ENCODE assay signal across 8 mouse cellular contexts in genomic region chr3:101109558-101110021, GRCm38 (mm10). TPM values are rescaled to one million over a fixed set of nuclear protein-coding genes. Genes with fewer than 3 reads are reported as not detected.
DNase-seq lines count a peak whose midpoint lies in the region; ATAC-seq and TF ChIP-seq lines count a peak whose summit lies in the region.

No protein-coding gene starts in this region.

- peak; percentile 56 to 78 for DNase-seq in adrenal gland, adult (ENCODE audit: inconsistent age in 2 of 2, low spot score in 1 of 2)
- no peak for DNase-seq in adrenal gland, adult 8-10 months
- DNase-seq in ES-E14 (ENCODE audit: low read depth, low spot score) (no peak), liver (peak; percentile 14)
- DNase-seq in yolk sac, embryonic 10.5 days (ENCODE audit: low spot score): peak; percentile 47

- H3K36me3 ChIP-seq in ES-E14 (ENCODE audit: control insufficient read depth, insufficient read depth, low read length, poor library complexity, severe bottlenecking): peaks cover 3% of the 10 kb centered on the region; the same call in 1 of the 2 replicates
- H3K36me3 ChIP-seq in hindbrain, embryonic 15.5 days: no peaks in the 10 kb centered on the region
- no peaks in the 10 kb centered on the region for H3K36me3 ChIP-seq in myocyte (ENCODE audit: control insufficient read depth, insufficient read depth)

- TF ChIP-seq POLR2A in embryonic fibroblast, embryonic 13.5 days (IDR thresholded peaks at IDR 0.05; ENCODE audit: low read depth, low read length): no peak
- no peak for TF ChIP-seq POLR2A in myocyte (IDR thresholded peaks at IDR 0.05; ENCODE audit: insufficient read length, low read depth)

- H3K9me3 ChIP-seq in ES-E14 (ENCODE audit: control insufficient read depth, insufficient read depth, low read depth, low read length): no peaks in the 10 kb centered on the region
- no peaks in the 10 kb centered on the region for H3K9me3 ChIP-seq in hindbrain, embryonic 15.5 days

- peak; percentile 51 for ATAC-seq in hindbrain, embryonic 15.5 days (ENCODE audit: low FRiP score, low read depth)

- peaks cover 22% of the 10 kb centered on the region for H3K79me2 ChIP-seq in myocyte (ENCODE audit: control insufficient read depth, insufficient read depth)

- H3K4me3 ChIP-seq in ES-E14 (ENCODE audit: insufficient read depth in 1 of 2, low read depth in 1 of 2, low read length in 2 of 2, poor library complexity in 1 of 2, severe bottlenecking in 1 of 2) (peak overlapping the region; percentile 77 to 97), myocyte (peak overlapping the region; percentile 32)
- H3K4me3 ChIP-seq in embryonic fibroblast, embryonic 13.5 days (ENCODE audit: insufficient read depth, low read length): peak overlapping the region; percentile 51
- H3K4me3 ChIP-seq in hindbrain, embryonic 15.5 days: peak overlapping the region; percentile 59

- no peaks in the 10 kb centered on the region for H3K27me3 ChIP-seq in hindbrain, embryonic 15.5 days
- no peaks in the 10 kb centered on the region for H3K27me3 ChIP-seq in myocyte (ENCODE audit: control insufficient read depth, insufficient read depth, insufficient read length)

- peaks cover 14 to 37% of the 10 kb centered on the region in 2 experiments for H3K4me1 ChIP-seq in ES-E14 (ENCODE audit: control insufficient read depth in 2 of 2, insufficient read depth in 2 of 2, low read length in 2 of 2, poor library complexity in 1 of 2)
- H3K4me1 ChIP-seq in embryonic fibroblast, embryonic 13.5 days (ENCODE audit: control insufficient read depth, insufficient read depth, low read length): peaks cover 14% of the 10 kb centered on the region
- peaks cover 45% of the 10 kb centered on the region for H3K4me1 ChIP-seq in hindbrain, embryonic 15.5 days (replicated peaks)

- peak overlapping the region; percentile 42 for H3ac ChIP-seq in myocyte (ENCODE audit: control insufficient read depth, insufficient read length)

- peak overlapping the region; percentile 88 for H3K4me2 ChIP-seq in hindbrain, embryonic 15.5 days
- peak overlapping the region; percentile 74 for H3K4me2 ChIP-seq in myocyte (ENCODE audit: low read depth)

- H3K27ac ChIP-seq in ES-E14 (ENCODE audit: insufficient read depth, low read depth, low read length, poor library complexity, severe bottlenecking): peak overlapping the region; percentile 58; the same call in 1 of the 2 replicates
- H3K27ac ChIP-seq in embryonic fibroblast, embryonic 13.5 days (ENCODE audit: insufficient read depth, low read length): no peak overlapping the region
- H3K27ac ChIP-seq in hindbrain, embryonic 15.5 days (replicated peaks): peak overlapping the region; percentile 59

- H3K9ac ChIP-seq in ES-E14 (ENCODE audit: insufficient read depth, low read depth, low read length, poor library complexity, severe bottlenecking): peak overlapping the region; percentile 88
- peak overlapping the region; percentile 70 for H3K9ac ChIP-seq in hindbrain, embryonic 15.5 days

- WGBS in hindbrain, embryonic 15.5 days: under 1% methylated on average over 31 of the region's 47 CpGs

- no peak for TF ChIP-seq CTCF in embryonic fibroblast, embryonic 13.5 days (IDR thresholded peaks at IDR 0.05; ENCODE audit: borderline replicate concordance, insufficient read depth, low read length)

- in situ Hi-C loops in ES-E14 (cut with MboI; ENCODE audit: low sequenced_read_pairs in 2 of 2, unreplicated experiment in 2 of 2): no loop called here

TF ChIP-seq in ES-E14, 5 proteins besides CTCF, POLR2A, EP300 and RAD21:
- TF ChIP-seq ZNF384 (IDR thresholded peaks at IDR 0.05; ENCODE audit: low read depth, low read length) (no peak), ZC3H11A (IDR thresholded peaks at IDR 0.05; ENCODE audit: borderline replicate concordance, low read depth, low read length) (no peak), HCFC1 (IDR thresholded peaks at IDR 0.05; ENCODE audit: borderline replicate concordance, insufficient read depth, low read length) (0 out of 2 replicates have a peak, but pooled peaks have one; percentile 26), CHD2 (IDR thresholded peaks at IDR 0.05; ENCODE audit: low read depth, low read length) (no peak), MAFK (IDR thresholded peaks at IDR 0.05; ENCODE audit: insufficient read depth, low read depth, low read length) (no peak)

TF ChIP-seq in myocyte, 11 proteins besides CTCF, POLR2A, EP300 and RAD21:
- TF ChIP-seq E2F4 (IDR thresholded peaks at IDR 0.05; ENCODE audit: insufficient read depth): no peak
- TF ChIP-seq REST (IDR thresholded peaks at IDR 0.05; ENCODE audit: insufficient read depth, insufficient read length): no peak
- TF ChIP-seq SRF (IDR thresholded peaks at IDR 0.05; ENCODE audit: control insufficient read depth, insufficient read length, low read depth): no peak
- TF ChIP-seq CEBPB (IDR thresholded peaks at IDR 0.05; ENCODE audit: insufficient read depth, poor library complexity, severe bottlenecking): no peak
- TF ChIP-seq MAX (IDR thresholded peaks at IDR 0.05; ENCODE audit: low read depth): no peak
- TF ChIP-seq MYOG (IDR thresholded peaks at IDR 0.05; ENCODE audit: control insufficient read depth in 1 of 3, insufficient read depth in 1 of 3, insufficient read length in 2 of 3, low read depth in 2 of 3): no peak
- no peak for TF ChIP-seq MYOD1 (IDR thresholded peaks at IDR 0.05; ENCODE audit: control insufficient read depth in 1 of 3, insufficient read length in 2 of 3, low read depth in 2 of 3)
- no peak for TF ChIP-seq TCF12 (IDR thresholded peaks at IDR 0.05; ENCODE audit: insufficient read depth, poor library complexity, severe bottlenecking)
- TF ChIP-seq TCF3 (IDR thresholded peaks at IDR 0.05; ENCODE audit: insufficient read length, low read depth): no peak
- TF ChIP-seq USF1 (IDR thresholded peaks at IDR 0.05; ENCODE audit: low read depth): no peak
- no peak for TF ChIP-seq POLR2AphosphoS2 (IDR thresholded peaks at IDR 0.05; ENCODE audit: insufficient read length, low read depth)

RNA-seq across cellular contexts. Expression of gene Ptgfrn, which starts 0.5 kb away (rescaled TPM):
- total RNA-seq in adrenal gland, adult 8-10 months (2022): 10 to 100 TPM; 32.1 to 51.5 (median 39.7) TPM
- 52.3 and 81.2 TPM in 2 replicates for total RNA-seq in ES-E14 (2012; rRNA removed)
- 63.0 and 70.5 TPM in 2 replicates for polyA plus RNA-seq in embryonic fibroblast, embryonic 13.5 days (2011; ENCODE audit: insufficient read length, low read depth, missing spikeins)
- 2.4 and 2.7 TPM in 2 replicates for polyA plus RNA-seq in hindbrain, embryonic 15.5 days (2015; fragmentation: Nextera tagmentation; extraction: Ambion mirVana)
- 62.8 TPM for polyA plus RNA-seq in myocyte (2012; fragmentation: generic; extraction: Trizol)

Comparison
In these comparisons a context has a peak if more than half of its experiments do, and no peak if none do; other contexts are left out.
1. DNase-seq: peak in adrenal gland, adult (2 of 2), liver (single experiment) and yolk sac, embryonic 10.5 days (single experiment); none in adrenal gland, adult 8-10 months (single experiment) and ES-E14 (single experiment).
2. H3K4me3 ChIP-seq: peak in every context shown above with its lines; median percentile 87 in ES-E14; 59 in hindbrain, embryonic 15.5 days; 51 in embryonic fibroblast, embryonic 13.5 days; 32 in myocyte.
3. RNA of gene Ptgfrn, which starts 0.5 kb away (polyA plus RNA-seq): 63.0 to 70.5 TPM in embryonic fibroblast, embryonic 13.5 days and 62.8 TPM in myocyte (single experiment); 2.4 to 2.7 TPM in hindbrain, embryonic 15.5 days; every median in the first group is over 10 times any median in the second.